Mouse (Mus musculus) adrenal gland, postnatal 10 days (tissue): Measurements from ENCODE around the gene Itpr3. TPM values are rescaled to one million over a fixed set of nuclear protein-coding genes. Genes with fewer than 3 reads are reported as not detected.

ENCODE experiments used
- DNase-seq: peaks from one replicate; pipeline ENCODE4 v3.0.0; 2021; ENCODE audit warnings: mixed read lengths
- microRNA-seq: library from miRNA; unstranded; fragments of <30 nt; microRNA quantifications from one replicate; pipeline ENCODE4 v1.2.0, GENCODE M21; 2021
- total RNA-seq, 2 experiments: library from RNA; stranded (reverse); gene quantifications; 2 replicates each; pipeline ENCODE4 v1.2.3; 2021

The Itpr3 gene
- total RNA-seq, 2 experiments from 2014 or later = 8.7 to 9.7 TPM

DNA sequence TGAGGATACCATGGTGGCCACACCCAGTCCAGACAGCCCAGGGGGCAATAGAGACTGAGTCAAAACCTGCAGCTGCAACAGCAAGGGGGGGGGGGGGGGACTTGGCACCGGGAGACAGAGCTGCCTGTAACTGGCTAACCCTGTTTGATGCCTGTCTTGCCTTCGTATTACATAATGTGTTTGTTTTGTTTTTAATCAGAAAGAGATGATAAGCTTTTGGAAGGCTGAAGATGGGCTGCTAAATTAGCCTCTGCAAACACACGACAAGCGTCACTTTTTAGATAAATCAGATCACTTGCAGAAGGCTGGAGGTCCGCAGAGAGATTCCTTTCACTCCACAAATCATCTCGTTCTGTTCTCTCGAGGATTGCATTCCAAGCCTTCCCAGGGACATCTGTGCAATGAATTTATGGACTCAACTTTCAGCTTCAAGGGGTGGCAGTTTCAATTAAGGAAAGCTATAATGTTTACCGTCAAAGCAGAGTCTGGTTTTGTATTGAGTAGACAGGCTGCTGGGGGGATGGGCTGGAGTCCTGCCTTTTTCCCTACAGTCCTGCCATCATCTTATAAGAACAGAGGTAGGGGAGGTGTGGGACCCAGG is 89.3 kb downstream of the Itpr3 start:
- no peak for DNase-seq

DNA sequence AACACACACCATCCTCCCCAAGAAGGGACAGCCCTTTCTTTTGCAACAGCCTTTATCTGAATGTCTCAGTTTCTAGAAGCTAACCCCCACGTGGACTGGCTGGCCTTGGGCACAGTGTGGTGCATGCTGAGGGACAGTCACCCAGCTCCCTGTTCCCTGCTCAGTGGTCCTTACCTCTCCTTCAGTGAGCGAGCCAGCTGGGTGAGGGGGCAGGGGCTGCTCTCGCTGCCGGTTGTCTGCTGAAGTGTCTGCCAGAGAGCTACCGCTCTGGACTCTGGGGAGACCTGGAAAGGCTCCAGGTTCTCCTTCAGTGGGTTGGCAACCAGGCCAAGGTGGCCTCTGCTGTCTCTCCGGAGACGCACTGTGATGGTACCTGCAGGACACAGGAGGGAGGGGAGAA is 93.8 kb downstream of the Itpr3 start:
- DNase-seq = peak; percentile 61

DNA sequence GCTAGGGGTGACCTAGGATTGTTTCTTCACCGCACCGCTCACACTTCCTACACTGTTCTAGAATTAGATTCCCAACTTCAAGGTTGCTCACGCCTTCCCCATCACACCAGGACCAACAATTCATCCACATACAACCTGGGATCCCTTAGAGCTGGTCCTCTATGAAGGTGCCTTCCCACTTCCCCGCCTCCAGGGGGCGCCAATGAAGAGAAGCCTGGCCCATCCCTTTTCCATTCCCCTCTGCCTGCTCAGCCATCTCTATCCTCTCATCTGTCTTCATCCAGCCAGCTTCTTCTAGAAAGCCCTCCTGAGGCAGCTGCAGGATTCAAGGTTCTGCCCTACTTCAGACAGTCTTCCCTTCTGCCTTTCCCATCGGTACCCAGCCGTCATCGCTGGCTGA is 94.3 kb downstream of the Itpr3 start:
- no peak for DNase-seq

DNA sequence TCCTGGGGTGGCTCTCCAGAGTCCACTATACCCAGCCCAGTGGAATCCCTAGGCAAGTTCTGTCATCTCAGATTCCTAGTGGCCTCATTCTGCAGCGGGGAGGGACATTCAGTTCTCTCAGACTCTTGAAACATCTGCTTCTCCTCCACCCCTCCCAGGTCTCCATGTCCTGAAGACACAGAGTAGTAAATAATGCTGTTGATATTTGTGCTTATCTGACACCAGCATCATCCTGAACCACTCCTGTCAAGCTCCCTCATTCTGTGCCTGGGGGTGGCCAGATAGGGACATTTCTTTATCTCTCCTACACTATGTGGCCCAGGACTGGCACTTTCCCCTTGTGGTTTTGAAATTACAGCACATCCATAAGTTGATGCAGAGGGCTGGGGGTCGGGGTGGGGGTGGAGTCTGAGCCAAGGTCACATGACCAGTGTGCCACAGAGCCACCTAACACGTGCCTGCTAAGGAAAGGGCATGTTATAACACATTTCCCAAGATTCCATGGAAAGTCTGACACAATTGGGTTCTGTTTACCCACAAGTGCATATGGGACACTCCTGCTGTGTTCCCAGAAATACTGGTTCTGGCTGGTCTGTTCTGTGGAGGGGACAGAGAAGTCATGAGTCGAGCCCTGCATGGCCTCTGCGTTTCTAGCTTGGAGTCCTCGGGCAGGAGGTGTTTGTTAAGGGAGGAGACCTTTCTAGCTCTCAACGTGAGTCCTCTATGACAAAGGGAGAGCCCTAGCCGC is 96.0 kb downstream of the Itpr3 start:
- DNase-seq = no peak

DNA sequence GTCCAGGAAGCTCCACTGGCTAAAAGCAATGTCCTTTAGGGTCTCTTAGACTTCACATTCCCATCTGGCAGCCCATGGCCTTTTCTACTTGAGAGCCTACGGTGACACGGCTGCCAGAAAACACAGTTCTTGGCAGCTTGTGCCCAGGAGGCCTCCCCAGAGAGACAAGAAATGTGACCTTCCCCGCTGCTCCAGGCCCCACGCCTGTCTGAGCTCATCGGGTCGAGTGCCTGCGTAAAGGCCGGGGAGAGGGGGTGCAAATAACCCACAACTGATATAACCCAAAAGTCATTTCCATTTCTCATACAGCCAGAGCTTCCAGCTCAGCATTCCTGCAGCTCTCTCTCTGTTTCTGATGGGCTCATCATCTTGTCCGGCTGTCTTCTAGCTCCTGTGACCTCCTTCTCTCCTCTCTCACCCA is 96.7 kb downstream of the Itpr3 start:
- peak; percentile 86 for DNase-seq

DNA sequence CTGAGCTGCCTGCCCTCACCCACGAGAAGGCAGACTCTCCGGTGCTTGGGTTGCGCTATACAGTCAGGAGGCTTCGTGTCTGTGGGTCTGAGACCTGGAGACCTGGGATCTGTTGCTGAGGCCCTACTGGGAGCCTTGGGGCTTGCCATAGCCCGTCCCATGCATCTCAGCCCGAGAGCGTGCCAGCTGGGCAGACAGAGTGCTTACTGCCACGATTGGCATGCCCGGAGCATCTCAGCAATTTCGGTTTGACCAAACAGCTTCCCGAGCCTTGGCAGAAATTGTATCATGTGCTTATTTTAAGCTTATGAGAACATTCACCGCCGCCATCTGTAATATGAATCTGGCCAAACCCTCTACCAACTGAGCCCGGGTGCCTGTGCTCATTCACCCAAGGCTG is 97.2 kb downstream of the Itpr3 start:
- DNase-seq = no peak

DNA sequence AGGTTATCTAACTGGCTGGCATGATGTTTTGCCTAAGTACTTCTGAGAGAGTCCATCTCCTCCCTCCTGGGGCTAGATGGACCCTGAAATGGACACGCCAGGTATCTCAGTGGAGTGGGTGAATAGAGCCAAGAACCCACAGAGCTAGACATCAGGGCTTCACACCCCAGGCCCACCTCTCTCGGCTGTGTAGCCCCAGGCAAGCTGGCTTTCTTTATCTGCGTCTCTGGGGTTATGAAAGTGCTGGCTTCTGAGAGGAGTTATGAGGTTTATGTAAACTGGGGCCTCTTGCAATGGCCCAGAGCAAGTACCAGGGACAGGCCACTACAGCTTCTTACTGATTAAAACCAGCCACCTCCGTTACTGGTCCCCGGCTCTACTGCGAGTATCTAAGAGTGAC is 97.8 kb downstream of the Itpr3 start:
- DNase-seq = no peak

DNA sequence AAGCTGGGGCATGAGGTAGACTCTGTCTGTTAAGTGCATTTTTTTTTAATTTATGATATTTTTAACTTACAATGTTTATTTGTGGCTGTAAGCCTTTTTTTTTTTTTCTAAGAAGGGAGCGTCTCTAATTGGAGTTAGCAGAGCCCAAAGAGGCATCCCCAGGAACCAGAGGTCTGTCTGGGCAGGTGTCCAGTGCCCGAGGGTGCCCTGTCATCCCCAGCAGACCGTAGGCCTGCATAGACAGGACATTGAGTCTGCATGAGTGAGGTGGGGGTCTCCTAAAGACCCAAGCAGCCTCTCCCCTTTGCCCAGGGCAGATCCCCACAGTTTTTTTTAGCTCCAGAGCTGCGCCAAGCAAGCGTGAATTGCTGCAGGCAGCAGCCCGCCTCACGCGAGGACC is 98.6 kb downstream of the Itpr3 start:
- no peak for DNase-seq

DNA sequence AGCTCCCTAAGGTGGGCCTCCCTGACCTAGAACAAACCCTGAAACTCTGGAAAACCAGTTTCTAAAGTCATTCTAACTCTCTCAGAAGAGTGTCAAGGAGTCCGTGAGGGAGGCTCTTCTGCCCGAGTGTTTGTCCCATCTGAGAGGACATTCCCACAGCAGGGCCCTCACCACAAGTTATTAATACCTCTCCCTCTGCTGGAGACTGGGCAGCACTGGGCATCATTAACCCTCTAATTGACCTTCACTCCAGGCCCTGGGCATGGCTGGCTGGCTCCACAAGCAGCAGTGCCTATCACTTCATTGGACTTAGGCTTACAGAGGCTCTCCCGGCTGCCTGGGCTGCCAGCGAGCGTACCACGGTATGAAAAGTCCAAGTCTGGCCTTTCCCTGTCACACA is 101.3 kb downstream of the Itpr3 start:
- DNase-seq = no peak

DNA sequence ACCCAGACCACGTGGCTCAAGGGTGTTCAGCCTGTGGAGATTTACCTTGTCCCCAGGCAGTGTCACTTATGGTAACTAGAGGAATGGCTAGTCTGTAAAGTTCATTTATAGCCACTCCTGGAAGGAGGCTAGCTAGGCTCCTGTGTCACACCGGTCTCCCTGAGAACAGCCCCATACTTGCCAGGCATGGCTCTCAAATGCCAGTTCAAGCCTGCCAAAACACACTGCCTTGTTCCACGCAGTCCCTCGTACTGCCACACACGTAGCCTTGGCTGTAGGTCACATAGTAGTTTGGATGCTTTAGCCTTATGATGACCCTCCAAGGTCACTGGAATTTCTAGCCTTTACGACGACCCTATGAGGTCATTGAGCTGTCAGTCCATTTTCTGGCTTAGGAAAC is 102.1 kb downstream of the Itpr3 start:
- no peak for DNase-seq

DNA sequence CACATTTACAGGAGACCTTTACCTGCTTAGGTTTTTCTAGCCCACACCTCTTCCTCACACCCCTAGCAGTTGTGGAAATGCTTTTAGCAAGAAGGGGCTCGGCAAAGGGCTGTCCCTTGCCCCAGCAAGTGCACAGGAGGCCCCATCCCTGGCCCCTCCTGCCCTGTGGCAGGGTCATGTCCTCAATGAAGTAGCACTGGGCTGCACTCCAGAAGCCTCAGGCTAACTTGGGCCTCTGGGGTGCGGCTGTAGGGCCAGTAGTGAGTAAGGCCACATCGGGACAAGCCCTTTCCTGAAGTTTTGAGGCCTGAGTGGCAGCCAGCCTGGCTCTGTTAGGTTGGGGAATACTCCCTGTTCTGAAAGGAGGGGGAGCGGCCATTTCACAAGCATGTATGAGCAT is 103.8 kb downstream of the Itpr3 start:
- DNase-seq = peak; percentile 68

DNA sequence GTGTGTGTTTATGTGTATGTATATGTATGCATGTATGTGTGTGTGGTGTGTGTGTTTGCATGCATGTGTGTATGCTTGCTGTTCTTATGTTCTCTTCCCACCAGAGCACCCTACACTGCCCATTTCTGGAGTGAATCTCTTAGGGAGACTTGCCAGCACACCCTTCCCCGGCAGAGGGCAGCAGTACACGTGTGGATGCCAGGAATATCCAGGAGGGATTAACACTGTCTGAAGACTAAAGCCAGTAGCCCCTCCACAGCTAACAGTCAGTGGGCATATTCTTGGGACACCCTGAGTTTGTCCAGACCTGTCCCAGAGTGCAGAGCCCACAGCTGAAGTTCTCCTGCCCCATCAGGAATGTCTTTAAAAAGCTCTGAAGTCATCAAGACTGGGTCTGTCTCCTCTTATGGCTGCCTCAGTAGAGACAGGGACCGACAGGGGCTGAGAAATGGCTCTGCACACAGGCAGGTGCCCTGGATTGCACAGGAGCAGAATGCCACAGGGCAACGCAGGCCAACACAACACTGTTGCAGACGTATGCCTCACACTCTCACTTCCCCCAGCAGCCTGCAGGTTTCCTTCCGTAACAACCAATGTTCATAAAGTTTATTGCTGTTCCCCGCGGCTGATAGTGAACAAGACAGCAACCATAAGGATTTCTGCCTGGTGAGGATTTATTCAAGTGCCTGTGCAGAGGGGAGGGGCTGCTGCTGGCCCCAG is 108.1 kb downstream of the Itpr3 start:
- peak; percentile 74 for DNase-seq

DNA sequence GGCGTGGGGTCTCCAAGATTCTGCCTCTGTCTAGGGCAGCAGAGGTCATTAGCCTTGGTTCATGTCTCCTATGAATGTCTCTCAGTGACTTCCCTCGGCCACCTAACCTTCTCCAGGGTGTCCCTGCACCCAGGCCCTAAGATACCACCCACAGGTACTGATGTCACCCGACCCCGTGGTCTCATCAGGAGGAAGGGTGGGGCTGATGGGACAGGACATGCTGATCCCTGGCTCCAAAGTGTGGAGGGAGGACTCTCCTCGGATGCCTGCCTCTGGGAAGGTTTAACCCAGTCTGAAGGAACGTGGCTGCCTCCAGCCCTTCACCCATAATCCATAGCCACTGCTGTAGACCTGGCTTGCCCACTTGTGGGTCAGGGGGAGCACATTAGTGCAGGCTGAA is 109.8 kb downstream of the Itpr3 start:
- DNase-seq = no peak

DNA sequence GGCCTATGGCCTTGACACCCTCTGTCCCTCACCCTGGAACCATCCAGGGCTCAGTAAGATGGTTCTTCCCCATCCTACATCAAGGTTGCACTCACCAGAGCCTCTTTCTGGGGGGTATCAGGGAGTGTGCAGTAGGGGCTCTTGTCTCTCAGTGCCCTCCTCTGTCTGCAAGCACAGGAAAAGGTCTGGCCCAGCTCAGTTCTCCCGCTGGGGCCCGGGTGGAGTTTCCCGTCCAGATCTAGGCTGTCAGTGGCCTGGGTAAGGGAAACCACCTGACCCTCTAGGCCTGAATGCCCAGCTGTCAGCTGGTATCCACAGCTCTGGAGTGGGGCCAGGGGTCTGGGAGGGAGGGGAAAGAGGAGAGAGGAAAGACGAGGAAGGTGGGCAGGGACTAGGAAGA is 110.4 kb downstream of the Itpr3 start, which contains the start of gene Ip6k3:
TSS of gene Ip6k3 (minus strand) at position 251 of the 400 bp plus-strand sequence.
- no peak for DNase-seq

DNA sequence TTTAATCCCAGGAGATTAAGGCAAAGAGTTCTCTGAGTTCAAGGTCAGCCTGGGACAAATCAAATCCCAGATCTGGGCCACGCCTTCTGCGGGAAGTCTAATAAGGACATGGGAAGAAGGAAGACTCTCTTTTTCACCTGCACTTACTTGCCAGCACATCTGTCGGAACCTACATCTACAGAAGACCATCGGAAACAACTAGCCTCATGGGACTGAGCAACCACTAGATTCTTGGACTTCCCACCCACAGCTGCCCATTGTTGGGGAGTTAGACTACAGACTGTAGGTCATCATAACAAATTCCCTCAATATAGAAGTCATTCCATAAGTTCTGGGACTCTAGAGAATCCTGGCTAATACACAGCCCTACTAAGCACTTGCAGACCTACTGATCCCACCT is 111.5 kb downstream of the Itpr3 start:
- no peak for DNase-seq

DNA sequence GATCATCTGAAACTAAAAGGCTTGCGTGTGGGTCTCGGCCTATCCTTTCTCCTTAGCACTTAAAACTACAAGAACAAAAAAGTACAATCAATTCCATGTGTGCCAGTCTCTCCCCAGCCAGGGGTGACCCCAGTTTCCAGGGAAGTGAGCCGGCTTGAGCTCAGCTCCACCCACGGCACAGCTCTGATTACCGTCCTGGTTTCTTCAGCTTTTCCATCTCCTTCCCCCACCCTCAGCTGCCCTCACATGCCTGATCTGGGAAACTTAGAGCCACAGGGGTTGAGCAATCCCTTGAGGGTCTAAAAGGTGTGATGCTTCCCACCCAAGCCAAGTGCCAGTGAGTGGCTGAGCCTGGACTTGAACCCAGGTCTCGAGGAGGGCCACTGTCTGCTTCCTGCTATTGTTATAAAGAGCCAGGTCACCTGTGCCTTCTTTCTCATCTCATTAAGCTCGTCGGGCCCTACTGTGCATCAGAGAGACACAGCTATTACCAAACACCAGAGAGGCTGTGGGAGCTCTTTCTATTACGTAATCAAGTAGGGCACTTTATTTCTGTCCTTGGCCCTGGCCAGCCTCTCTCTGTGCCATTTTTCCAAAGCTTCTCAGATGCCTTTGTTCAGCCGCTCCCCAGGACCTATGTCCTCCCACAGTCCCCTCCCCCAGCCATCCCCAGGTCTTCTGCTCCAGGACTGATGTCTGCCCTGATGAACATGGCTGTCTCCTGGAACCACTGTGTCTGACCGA is 113.0 kb downstream of the Itpr3 start:
- DNase-seq = peak; percentile 29

DNA sequence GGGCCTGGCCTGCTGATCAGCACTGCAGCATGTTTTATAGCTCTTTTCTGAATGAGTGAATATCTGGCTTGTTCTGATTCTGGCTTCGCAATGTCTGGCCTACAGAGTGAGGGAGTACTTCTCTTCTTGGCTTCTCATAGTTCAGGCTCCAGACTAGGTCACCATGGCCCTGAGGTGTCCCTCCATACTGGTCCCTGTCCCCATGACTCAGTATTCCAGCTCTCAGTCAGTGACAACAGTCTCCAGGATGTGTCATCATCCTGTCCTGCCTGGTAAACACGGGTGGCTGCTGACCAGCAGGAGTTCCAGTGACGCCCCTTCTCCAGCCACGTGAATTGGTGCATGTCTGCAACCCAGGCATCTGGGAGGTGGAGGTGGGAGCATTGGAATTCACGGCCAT is 114.0 kb downstream of the Itpr3 start:
- no peak for DNase-seq

Small RNA genes within 50 kb of the gene (microRNA-seq; reads per million reads assigned to microRNA genes)
- gene Mir7677 = not detected

Other genes with a start within 250 kb of the Itpr3 start
- gene Nkx2-5, start 212.3 kb upstream of the Itpr3 start, total RNA-seq = not detected
- gene Kifc5b, start 140.2 kb upstream of the Itpr3 start, total RNA-seq = 1 to 10 TPM; 4.5 to 6.2 TPM
- 10 to 100 TPM; 20.6 to 23.3 TPM for gene Phf1, start 124.3 kb upstream of the Itpr3 start, total RNA-seq
- gene Cuta, start 117.7 kb upstream of the Itpr3 start, total RNA-seq = 100 to 1,000 TPM; 119 to 134 TPM
- 10 to 100 TPM; 15.7 to 21.6 TPM for gene Syngap1, start 116.1 kb upstream of the Itpr3 start, total RNA-seq
- gene Zbtb9, start 84.1 kb upstream of the Itpr3 start, total RNA-seq = 1 to 10 TPM; 5.2 to 7.4 TPM
- gene Bak1, start 28.3 kb upstream of the Itpr3 start, total RNA-seq = 10 to 100 TPM; 35.4 to 42.4 TPM
- gene Uqcc2, start 76.6 kb downstream of the Itpr3 start, total RNA-seq = 100 to 1,000 TPM; 152 to 180 TPM
- gene Ip6k3, start 110.5 kb downstream of the Itpr3 start, total RNA-seq = 1 to 10 TPM; 2.3 to 6.1 TPM
- gene Lemd2, start 147.2 kb downstream of the Itpr3 start, total RNA-seq = 10 to 100 TPM; 42.5 to 51.3 TPM